Mouse (Mus musculus): ENCODE measurements around the gene Fam163a. TPM values are rescaled to one million over a fixed set of nuclear protein-coding genes. Genes with fewer than 3 reads are reported as not detected.

Gene Fam163a
- polyA plus RNA-seq, 1 experiment from 2014 or later: 4.6 TPM

Other genes starting within 250 kb of the Fam163a start
- 6.2 and 7.2 TPM in 2 replicates for gene Cep350, start 231.8 kb downstream of the Fam163a start, polyA plus RNA-seq (2014; fragmentation: Nextera tagmentation; extraction: Ambion mirVana)
- 116 and 125 TPM in 2 replicates for gene Tor1aip2, start 169.6 kb downstream of the Fam163a start, polyA plus RNA-seq (2014; fragmentation: Nextera tagmentation; extraction: Ambion mirVana)
- gene Tor1aip1, start 168.5 kb downstream of the Fam163a start, polyA plus RNA-seq (2014; fragmentation: Nextera tagmentation; extraction: Ambion mirVana): 32.6 and 40.6 TPM in 2 replicates
- 0.07 TPM in 1 of 2 replicates, not detected in the other for gene Tdrd5, start 98.6 kb upstream of the Fam163a start, polyA plus RNA-seq (2014; fragmentation: Nextera tagmentation; extraction: Ambion mirVana)
- gene Nphs2, start 105.7 kb upstream of the Fam163a start, polyA plus RNA-seq (2014; fragmentation: Nextera tagmentation; extraction: Ambion mirVana): not detected in 2 replicates
- gene Gm2000, start 161.0 kb upstream of the Fam163a start, polyA plus RNA-seq (2014; fragmentation: Nextera tagmentation; extraction: Ambion mirVana): 835 and 853 TPM in 2 replicates
- gene Axdnd1, start 216.1 kb upstream of the Fam163a start, polyA plus RNA-seq (2014; fragmentation: Nextera tagmentation; extraction: Ambion mirVana): not detected in 2 replicates

Measured in neural tube, embryonic 11.5 days (tissue).